Mouse (Mus musculus) kidney, postnatal 36 days (tissue): ENCODE measurements at regions not wholly inside any gene's neighbourhood (a gene's known extent, or its start where the extent isn't known, plus 50 kb on each side); places are given as distances from the start of the nearest gene placed in this dataset.

ENCODE experiments used
- DNase-seq, 2 experiments: peaks; one replicate each; pipeline ENCODE4 v3.0.0; 2021 to 2022; ENCODE audit warnings: mixed read lengths in 2 of 2

DNA sequence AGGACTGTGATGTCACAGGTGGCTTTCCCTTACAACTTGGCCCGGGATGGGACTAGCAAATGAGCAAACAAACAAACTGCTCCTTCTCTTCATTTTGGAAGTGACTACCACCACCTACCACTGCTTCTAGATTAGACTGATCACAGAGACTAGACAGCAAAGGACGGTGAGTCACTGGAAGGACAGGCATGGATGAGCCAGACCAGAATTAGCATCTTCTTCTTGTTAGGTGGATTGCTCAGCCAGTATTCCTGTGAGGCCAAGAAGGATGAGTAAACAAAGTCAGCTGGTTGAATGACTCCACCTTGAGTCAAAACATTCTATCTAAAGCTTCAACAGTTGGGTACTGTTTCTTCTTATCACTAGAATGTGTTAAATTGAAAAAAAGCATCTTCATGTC is 385.1 kb upstream of the Mon1b start:
- no peak for DNase-seq

GRCm38 (mm10) chr8:113254076-113254475 is 381.3 kb upstream of the Mon1b start:
- DNase-seq: no peak

DNA sequence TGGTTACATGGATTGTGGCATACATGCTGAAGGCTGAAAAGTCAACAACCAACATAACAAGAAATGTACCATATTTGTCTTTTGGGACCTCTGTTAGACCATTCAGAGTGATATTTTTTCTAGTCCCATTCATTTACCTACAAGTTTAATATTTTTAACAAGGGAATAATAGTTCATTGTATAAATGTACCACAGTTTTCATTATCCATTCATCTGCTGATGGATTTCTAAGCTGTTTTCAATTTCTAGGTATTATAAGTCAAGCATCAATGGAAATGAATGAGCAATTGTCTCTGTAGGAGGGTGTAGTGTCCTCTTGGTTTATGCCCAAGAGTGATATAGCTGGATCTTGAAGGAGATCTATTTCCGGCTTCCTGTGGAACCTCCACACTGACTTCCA is 375.9 kb upstream of the Mon1b start:
- no peak for DNase-seq

- DNase-seq: no peak
Measured at GRCm38 (mm10) chr8:113263296-113263695, 372.1 kb upstream of the Mon1b start.

- DNase-seq: no peak
Measured at GRCm38 (mm10) chr8:113271262-113271661, 364.1 kb upstream of the Mon1b start.

DNA sequence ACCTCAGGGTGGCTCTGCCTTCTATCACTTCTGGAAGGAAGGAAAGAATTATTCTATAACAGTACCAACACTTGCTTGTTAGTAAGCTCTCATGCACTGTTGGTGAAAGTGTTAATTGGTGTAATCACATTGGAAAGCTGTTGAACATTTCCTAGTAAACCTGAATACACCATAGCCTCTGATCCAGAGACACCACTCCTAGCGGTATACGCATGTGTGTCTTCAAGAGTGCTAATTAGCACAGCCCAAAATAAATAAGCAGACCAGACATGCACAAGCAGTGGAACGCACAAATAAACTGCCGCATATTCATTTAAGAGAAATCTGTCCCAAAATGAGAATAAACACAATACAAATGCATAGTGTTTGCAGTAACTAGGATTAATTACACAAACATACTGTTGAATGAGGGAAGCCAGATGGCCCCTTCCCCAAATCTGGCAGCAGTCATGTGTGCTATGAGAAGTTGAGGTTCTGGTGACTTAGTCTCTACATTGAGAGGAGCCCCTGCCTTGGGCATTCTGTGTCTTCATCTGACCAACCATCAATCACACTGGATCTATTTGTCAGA is 335.0 kb upstream of the Mon1b start:
- DNase-seq: no peak

DNA sequence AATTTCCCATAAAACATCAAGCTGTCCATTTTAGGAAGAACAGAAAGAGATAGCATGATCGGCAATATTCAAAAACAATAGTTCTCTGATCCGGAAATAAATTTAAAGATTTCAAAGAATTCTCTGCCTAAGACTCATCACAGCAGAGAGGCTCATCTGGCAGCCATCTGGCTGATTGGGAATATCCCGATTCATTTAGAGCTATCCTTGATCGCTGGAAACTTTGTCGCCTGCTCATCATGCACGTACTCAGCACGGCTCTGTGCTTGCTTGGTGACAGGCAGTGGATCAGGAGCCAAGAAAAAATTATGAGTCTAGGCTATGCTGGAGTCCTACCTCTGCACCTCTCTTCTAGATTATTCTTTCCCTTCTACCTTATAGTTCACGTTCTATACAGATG is 332.0 kb upstream of the Mon1b start:
- DNase-seq: no peak

DNA sequence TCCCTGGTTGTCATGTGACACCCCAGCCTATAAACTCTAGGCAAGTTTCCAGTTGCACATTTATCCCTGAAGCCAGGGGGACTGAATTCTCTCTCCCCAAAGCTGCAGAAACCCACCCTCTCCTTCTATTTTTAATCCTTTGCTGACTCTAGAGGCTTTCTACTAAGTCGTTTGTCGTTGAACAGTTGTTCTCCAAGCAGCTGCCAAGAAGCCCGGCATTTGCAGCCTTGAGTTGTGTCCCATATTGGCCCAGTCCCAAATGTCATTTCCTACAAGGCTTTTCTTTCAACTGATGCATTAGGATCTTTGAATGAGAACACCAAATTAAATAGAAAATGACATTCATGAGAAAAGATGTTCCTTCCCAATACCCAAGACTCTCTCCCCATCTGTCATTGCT is 318.2 kb upstream of the Mon1b start:
- no peak for DNase-seq

DNA sequence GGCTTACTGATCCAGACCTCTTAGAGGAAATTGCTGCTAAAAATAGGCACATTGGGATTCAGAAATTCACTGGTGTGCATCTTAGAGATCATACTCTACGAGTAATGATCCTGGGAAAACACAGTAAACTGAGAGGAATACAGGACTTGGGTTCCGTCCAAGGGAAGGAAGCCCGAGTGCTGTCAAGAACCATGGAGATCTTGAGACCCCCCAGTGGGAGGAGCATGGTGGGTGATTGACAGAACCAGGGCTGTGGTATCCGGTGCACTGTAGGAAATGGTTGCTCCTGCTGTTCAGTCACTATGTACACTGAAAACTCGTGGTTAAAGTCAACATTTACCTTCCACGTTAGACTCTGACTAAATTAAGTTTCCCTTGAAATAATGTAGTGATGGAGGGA is 303.8 kb upstream of the Mon1b start:
- no peak for DNase-seq

- DNase-seq: peak in 1 of 2 experiments; percentile 4
Measured at GRCm38 (mm10) chr8:113341306-113341705, 294.1 kb upstream of the Mon1b start.

- no peak for DNase-seq
Measured at GRCm38 (mm10) chr8:113361900-113362299, 273.5 kb upstream of the Mon1b start.

- DNase-seq: no peak
Measured at GRCm38 (mm10) chr8:113364181-113364580, 271.2 kb upstream of the Mon1b start.

DNA sequence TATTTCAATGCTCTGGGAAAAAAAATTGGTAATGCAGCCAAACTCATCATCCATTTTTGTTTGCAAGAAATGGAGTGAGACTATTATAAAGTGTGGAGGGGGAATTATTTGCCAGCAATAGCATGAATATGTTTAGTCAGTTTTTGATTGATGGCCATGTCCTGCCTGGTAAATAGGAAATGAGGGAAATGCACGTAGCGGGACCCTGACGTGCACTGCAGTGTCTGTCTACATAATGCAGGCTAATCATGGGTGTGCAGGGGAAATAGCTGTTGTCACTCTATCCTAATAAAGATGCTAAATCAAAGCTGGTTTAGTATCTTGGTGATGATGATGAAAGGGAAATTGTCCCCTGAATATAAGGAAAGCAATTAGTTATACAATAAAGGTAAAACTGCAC is 251.9 kb upstream of the Mon1b start:
- DNase-seq: no peak

DNA sequence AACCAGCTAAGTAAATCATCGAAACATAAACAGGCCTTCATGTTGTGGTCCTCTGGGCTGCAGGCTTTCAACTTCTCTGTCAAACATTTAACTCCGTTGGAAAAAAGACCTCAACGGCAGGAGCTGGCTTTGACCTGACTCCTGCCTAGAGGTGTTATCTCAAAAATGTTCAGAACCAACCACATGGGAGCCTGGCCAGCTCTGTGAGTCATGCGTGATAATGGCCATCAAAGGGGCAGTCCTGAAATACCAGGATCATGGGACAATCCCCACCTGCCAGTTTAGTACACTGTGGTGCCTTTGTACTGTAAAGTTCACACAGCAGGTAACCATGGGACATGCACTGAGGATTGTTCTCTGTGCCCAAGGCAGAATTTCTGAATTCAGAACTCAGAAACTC is 251.4 kb upstream of the Mon1b start:
- no peak for DNase-seq

DNA sequence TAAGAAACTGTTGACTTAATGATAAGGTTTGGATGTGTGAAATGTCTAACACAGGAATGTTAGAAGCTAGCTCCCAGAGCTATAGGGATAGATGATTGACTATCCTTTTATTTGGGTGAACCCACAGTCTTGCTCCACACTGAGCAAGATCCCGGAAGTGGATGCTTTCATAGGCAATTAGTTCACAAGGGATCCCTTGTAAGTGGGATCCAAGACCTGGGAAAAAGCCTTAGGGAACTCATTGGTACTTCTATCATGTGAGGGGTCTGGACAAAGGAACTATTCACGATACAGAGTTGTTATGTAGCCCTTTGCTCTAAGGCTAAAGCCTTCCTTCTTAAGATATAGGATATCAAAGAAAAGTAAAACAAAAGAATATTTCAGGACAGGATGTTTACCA is 245.9 kb upstream of the Mon1b start:
- no peak for DNase-seq

DNA sequence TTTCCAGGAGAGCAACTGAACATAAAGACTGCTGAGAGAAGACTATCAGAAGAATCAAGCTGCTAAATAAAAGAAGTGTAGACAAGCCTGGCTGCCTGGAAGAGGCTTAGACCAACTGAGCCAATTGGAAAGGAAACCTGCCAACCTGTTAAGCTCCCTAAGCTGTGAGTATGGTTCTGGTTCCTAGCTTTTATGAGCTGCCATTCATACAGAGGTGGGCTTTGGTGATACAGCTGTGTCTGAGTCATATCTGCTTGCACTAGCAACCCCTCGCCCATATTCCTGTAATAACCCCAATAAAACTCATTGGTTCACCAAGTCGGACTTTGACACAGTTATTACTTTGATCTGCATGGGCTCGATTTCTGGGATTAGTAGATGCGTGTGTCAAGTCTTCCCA is 245.3 kb upstream of the Mon1b start:
- no peak for DNase-seq

GRCm38 (mm10) chr8:113394319-113394718 is 241.1 kb upstream of the Mon1b start:
- DNase-seq: no peak

DNA sequence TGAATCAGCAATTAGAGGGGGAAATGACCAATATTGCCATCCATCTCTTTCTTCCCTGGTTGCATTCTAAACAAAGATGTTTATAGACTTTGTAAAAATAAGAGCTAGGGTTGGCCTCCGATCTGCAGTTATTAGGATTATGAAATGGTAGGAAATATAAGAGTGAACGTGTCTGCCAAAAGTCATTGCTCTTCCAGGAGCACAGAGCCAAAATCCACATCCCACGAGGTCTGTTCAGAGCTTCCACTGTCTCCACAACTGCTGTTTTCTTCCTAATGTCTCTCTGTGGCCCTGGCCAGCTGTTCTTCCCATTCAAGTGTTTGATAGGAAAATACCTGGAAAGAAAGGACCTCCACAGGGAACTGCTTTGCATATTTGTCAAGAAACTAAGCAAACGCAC is 230.2 kb upstream of the Mon1b start:
- DNase-seq: no peak

DNA sequence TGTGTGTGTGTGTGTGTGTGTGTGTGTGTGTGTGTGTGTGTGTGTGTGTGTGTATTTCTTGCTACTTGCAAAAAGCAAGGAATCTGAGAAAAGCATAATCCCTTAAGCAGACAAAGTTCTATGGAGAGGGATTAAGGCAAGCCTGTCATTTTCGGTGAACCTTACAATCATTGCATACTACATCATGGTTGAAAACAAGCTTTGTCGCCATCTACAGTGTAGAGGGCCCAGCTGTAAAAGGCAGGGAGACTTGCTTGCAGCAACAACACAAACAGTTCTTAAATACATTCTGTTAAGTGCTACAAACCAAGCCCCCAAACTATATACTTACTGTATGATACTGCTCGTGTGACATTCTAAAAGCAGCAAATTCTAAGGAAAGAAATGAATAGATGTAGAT is 216.0 kb upstream of the Mon1b start:
- DNase-seq: no peak

DNA sequence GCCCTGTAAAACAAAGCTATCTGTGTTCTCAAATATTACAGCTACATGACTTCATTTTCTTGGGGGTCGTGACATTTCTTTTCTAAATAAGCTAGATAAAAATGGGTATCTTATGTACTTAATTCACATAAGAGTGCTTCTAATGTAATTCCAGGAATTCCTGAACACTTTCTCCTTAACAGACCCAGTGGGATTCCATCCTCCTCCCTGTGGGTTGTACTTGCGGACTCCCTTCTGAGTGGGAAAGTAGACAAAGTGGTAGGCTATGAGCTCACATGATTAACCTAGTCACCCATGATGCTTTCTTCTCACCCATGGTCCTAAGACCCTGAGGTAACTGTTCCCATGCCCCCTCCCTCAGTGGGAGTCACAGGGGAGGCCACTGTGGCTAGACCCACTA is 212.7 kb upstream of the Mon1b start:
- DNase-seq: no peak

GRCm38 (mm10) chr8:113439088-113439487 is 196.3 kb upstream of the Mon1b start:
- no peak for DNase-seq

DNA sequence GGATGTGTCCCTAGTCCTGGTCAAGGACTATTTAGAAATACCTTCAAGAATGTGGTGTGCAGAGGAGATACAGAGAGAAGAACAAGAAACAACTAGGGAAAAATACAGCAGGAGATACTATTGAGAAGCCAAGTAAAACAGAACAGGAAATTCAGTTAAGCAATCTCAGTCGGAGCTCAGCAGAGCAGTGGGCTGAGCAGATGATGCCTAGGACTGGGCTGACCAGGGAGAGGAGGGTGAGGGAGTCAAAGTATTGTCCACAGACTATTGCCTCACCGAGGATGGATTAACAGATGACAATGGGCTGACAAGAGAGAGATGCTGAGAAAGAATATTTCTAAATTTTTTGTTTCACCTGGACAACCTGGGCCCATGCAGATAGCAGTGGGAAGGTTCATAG is 181.4 kb upstream of the Mon1b start:
- no peak for DNase-seq

DNA sequence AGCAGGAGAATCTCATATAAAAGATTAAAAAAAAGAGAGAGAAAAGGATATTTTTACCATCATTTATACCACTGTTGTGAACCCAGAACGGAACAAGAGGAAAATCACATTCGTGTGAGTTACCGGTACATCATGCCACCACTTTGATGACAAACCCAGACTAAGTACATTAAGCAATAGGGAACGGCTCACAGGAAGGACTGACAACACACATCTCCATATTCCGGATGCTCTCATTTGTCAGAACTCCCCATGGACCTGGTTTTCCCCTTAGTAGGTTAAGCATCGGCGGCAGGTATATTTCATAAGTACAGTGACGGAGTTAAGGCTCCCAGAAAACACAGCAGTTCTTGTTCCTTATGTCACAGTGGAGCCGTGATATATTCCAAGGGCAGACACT is 170.8 kb upstream of the Mon1b start:
- no peak for DNase-seq

DNA sequence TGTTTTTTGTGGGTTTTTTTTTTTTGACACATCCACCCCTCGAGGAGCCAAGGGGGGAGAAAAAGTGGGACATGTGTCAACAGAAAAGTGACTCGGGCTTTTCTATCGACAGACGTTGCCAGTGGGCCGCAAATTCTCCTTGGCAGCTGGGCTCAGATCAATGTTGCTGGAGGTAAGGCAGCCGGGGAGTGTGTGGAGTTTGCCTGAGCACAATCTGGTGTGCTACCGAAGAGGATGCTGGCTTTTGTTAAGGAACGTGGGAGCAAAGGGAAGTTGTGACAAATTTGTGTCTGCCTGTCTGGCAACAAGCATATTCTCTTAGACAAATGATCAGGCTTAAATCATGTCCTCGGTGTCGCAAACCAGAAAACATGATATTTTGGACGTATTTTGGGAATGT is 170.2 kb upstream of the Mon1b start:
- no peak for DNase-seq

- no peak for DNase-seq
Measured at GRCm38 (mm10) chr8:113466683-113467082, 168.7 kb upstream of the Mon1b start.
